Mouse (Mus musculus) midbrain, embryonic 10.5 days (tissue): ENCODE data around the gene Gprc5d. TPM values are rescaled to one million over a fixed set of nuclear protein-coding genes. Genes with fewer than 3 reads are reported as not detected.
A peak's percentile ranks its signal among the peaks of the same experiment; 100 is the strongest.

Source experiments
- DNase-seq: peaks from one replicate; pipeline ENCODE4 v3.0.0-alpha.2; 2017; ENCODE audit warnings: low spot score
- H3K27ac ChIP-seq: fragments of 300-500 bp; sonication (generic); replicated peaks from 2 replicates; pipeline ENCODE4 v1.5.1; 2016; ENCODE audit warnings: mild to moderate bottlenecking
- H3K27me3 ChIP-seq: fragments of 300-500 bp; sonication (generic); 2 replicates; pipeline ENCODE4 v1.6.1; 2016; ENCODE audit warnings: low read depth, mild to moderate bottlenecking; ENCODE audit not compliant: poor library complexity, severe bottlenecking
- H3K36me3 ChIP-seq: fragments of 300-500 bp; sonication (generic); 2 replicates; pipeline ENCODE4 v1.6.1; 2016; ENCODE audit warnings: mild to moderate bottlenecking, moderate library complexity
- H3K4me1 ChIP-seq: fragments of 300-500 bp; sonication (generic); 2 replicates; pipeline ENCODE4 v1.6.1; 2016
- H3K4me3 ChIP-seq: fragments of 300-500 bp; sonication (generic); 2 replicates; pipeline ENCODE4 v1.5.1; 2016; ENCODE audit warnings: mild to moderate bottlenecking, moderate library complexity
- H3K9me3 ChIP-seq: fragments of 300-500 bp; sonication (generic); replicated peaks from 2 replicates; pipeline ENCODE4 v1.6.1; 2016; ENCODE audit warnings: mild to moderate bottlenecking
- WGBS: fragments of 180-500 bp; shearing (Covaris S2); methylation state at CpG from one replicate; pipeline ENCODE4 v1.1.7; 2016; 5-methylcytosine and 5-hydroxymethylcytosine counted together
- polyA plus RNA-seq: library from polyadenylated mRNA; unstranded; fragments of >200 nt; fragmentation: Nextera tagmentation; extraction: Ambion mirVana; gene quantifications from 2 replicates; pipeline ENCODE4 v1.2.1, GENCODE M21; 2016

Gene Gprc5d
- polyA plus RNA-seq, 1 experiment from 2014 or later: not detected

DNA sequence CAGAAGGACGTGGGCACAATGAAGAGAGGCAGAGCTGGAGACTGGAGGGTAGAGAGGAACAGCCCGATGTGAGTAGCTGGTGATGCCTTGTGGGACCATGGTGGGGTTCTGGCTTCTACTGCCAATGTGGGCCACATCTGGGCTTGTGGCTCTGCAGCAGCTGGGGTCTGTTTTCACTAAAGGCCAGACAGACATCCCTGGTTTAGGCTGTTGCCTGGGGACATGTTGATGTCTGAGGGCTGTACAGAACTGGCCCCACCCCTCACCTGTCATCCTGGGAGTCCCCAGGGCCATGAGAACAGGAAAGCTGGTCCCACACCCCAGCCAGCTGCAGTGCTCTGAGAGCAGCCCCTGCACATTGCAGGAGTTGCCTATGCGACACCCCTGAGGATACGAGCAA lies 31.1 kb upstream of the Gprc5d start:
- Histone ChIP-seq H3K4me3 (no peak overlapping the region), H3K36me3 (no peaks in the 10 kb centered on the region), H3K4me1 (no peaks in the 10 kb centered on the region), H3K27me3 (0 out of 2 replicates have a peak, but pooled peaks cover 5% of the 10 kb centered on the region), H3K9me3 (no peaks in the 10 kb centered on the region), H3K27ac (no peak overlapping the region)
- 80% methylated on average over 4 of the region's 4 CpGs for WGBS
- no peak for DNase-seq

DNA sequence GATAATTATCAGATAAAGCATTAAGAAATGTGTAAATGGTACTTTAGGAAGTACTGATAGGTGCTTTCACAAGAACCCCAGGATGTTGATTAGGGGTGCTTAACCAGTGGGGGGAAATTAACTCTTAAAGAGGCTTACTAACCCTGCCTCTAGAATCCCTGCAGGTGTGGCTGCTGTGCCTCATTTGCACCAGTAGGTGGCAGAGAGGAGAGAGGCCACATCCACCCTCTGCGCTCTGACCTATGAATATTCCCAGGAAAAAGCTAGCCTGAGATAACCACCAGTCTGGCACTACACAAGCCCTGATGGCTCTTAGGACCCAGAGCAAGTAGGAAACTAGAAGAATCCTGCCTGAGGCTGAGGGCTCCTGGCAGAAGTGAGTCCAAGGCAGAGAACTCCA lies 30.4 kb upstream of the Gprc5d start:
- H3K36me3 ChIP-seq: no peaks in the 10 kb centered on the region
- H3K4me3 ChIP-seq: no peak overlapping the region
- H3K27me3 ChIP-seq: 0 out of 2 replicates have a peak, but pooled peaks cover 5% of the 10 kb centered on the region
- H3K4me1 ChIP-seq: no peaks in the 10 kb centered on the region
- no peaks in the 10 kb centered on the region for H3K9me3 ChIP-seq
- DNase-seq: peak; percentile 29
- WGBS: 44% methylated on average over 1 of the region's 1 CpGs
- H3K27ac ChIP-seq: no peak overlapping the region

DNA sequence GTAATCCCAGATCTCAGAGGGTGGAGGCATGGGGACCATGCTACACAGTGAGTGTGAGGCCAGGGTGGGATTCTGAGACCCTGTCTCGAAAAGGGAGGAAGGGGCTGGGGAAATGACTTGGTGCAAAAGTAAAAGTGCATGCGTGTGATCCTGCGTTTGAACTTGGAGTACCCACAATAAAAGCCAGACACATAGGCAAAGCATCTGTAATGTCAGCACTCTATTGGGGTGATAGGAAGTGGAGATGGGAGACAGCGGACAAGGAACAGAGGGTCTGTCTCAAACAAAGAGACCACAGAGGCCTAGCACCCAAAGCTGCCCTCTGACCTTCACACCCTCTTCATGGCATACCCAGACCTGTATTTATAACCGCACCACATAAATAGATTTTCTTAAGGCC lies 27.9 kb upstream of the Gprc5d start:
- 0 out of 2 replicates have a peak, but pooled peaks cover 5% of the 10 kb centered on the region for H3K27me3 ChIP-seq
- WGBS: 87% methylated on average over 5 of the region's 5 CpGs
- no peak for DNase-seq
- no peaks in the 10 kb centered on the region for H3K4me1 ChIP-seq
- no peak overlapping the region for H3K27ac ChIP-seq
- no peak overlapping the region for H3K4me3 ChIP-seq
- no peaks in the 10 kb centered on the region for H3K36me3 ChIP-seq
- H3K9me3 ChIP-seq: no peaks in the 10 kb centered on the region

DNA sequence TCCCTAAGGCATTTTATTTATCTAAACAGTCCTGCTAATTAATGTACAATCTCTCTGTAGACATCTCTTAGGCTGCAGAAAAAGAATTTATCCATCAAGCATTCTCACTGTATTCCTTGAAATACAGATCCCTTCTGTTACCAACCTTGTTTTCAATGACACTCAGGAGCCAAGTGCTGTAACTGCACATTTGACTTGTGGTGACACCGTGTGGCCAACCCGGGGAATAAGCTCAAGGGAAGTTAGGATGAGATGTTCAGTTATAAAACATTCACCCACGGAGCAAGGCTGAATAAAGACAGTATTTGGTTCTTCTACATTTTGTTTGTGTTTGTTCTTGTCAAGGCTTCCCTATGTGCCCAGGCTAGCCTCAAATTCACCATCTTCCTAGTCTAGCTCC lies 26.4 kb upstream of the Gprc5d start:
- Histone ChIP-seq H3K4me3 (no peak overlapping the region), H3K4me1 (no peaks in the 10 kb centered on the region), H3K27me3 (0 out of 2 replicates have a peak, but pooled peaks cover 2% of the 10 kb centered on the region), H3K36me3 (no peaks in the 10 kb centered on the region), H3K9me3 (no peaks in the 10 kb centered on the region), H3K27ac (no peak overlapping the region)
- 9% methylated on average over 3 of the region's 3 CpGs for WGBS
- DNase-seq: no peak

DNA sequence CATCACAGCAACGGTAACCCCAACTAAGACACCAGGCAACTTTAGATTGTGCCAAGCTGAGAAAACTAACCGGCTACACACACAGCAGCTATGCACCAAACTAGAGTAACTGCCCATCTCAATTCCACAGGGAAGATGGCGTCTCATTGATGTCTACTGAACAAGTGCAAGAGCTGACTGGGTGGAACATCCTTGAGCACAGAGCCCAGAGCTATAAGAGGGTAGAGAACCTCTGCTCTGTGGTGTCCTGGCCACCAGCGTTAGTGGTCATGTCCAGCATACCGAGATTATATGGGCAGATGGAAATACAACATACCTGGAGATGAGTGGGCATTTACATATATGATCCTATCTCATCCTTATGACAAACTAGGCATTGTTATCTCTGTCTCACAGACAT lies 25.1 kb upstream of the Gprc5d start:
- Histone ChIP-seq H3K36me3 (no peaks in the 10 kb centered on the region), H3K9me3 (no peaks in the 10 kb centered on the region), H3K27me3 (0 out of 2 replicates have a peak, but pooled peaks cover 1% of the 10 kb centered on the region), H3K27ac (no peak overlapping the region), H3K4me3 (no peak overlapping the region), H3K4me1 (peaks cover 9% of the 10 kb centered on the region; the same call in 1 of the 2 replicates)
- no peak for DNase-seq
- 94% methylated on average over 5 of the region's 5 CpGs for WGBS

DNA sequence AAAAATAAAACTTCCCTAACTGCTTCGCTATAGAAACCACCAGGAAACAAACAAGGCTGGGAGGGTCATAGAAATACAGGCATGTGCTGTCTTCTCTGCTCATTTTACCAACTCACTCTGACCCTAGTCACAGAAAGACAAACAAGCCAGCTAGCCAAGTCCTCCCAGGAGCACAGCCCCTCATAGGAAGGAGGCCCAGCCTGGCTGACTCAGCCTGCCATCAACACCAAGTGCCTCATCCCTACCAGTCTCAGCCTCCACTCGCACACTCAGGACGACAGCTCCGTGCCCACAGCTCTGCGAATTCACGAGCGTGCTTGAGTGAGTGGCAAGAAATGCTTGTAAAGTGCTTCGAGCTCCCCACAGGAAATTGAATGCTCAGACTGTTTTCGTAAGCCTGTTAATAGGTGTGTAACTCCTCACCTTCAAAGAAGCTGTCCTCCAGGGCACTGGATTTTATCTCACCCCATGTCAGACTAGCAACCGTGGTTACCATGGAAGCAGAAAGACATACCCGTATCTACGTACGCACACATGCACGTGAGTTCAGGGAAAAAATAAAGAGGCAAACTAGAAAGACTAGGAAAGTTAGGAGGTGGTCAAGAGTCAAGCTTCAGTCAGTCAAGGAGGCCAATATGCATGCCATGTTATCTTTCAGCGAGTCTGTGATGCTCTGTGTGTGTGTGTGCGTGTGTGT lies 23.5 kb upstream of the Gprc5d start:
- 87% methylated on average over 16 of the region's 16 CpGs for WGBS
- Histone ChIP-seq H3K27me3 (peaks cover 6% of the 10 kb centered on the region; the same call in 1 of the 2 replicates), H3K9me3 (no peaks in the 10 kb centered on the region), H3K4me1 (peaks cover 17% of the 10 kb centered on the region), H3K4me3 (no peak overlapping the region), H3K36me3 (no peaks in the 10 kb centered on the region), H3K27ac (no peak overlapping the region)
- no peak for DNase-seq

DNA sequence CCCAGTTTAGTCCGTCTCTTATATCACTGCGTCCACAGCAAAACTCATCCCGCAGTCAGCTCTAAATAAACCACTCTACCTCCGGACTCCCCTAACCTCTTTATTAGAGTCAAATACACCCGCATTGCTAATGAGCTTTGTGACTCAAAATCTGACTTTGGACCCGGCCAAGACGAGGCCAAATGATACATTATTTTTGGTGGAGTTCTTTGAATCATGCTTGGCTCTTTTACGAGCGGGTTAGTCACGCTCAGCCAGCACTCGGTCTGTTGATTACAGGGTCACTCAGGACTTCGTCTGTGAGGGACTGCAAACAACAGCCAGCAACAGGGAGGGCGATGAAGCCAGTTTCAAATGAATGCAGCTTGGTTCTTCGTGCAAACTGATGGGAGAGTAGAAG lies 20.7 kb upstream of the Gprc5d start:
- H3K9me3 ChIP-seq: no peaks in the 10 kb centered on the region
- WGBS: 76% methylated on average over 14 of the region's 14 CpGs
- H3K27me3 ChIP-seq: peaks cover 10% of the 10 kb centered on the region; the same call in 1 of the 2 replicates
- DNase-seq: no peak
- H3K4me1 ChIP-seq: peaks cover 23% of the 10 kb centered on the region
- H3K4me3 ChIP-seq: no peak overlapping the region
- H3K27ac ChIP-seq: 0 out of 2 replicates have a peak overlapping the region, but pooled peaks have one; percentile 9
- no peaks in the 10 kb centered on the region for H3K36me3 ChIP-seq

DNA sequence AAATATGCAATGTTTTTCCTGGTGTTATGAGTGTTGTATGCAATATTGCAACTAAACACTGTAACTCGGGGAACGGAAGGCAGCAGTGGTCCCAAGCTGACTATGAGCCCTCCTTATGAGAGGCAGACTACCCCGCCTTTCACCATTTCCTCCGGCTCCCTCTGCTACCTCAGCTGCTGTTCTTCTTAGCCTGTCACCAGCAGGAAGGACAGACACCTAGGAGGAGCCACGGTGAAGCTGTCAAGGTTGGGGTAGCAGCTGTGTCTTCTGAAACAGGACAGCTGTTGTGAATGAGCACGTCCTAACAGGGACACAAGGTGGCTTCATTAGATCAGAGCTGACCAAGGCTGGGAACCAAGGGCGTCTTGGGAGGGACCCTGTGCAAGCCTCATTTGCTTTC lies 20.1 kb upstream of the Gprc5d start:
- no peak for DNase-seq
- H3K27ac ChIP-seq: no peak overlapping the region
- 88% methylated on average over 7 of the region's 7 CpGs for WGBS

DNA sequence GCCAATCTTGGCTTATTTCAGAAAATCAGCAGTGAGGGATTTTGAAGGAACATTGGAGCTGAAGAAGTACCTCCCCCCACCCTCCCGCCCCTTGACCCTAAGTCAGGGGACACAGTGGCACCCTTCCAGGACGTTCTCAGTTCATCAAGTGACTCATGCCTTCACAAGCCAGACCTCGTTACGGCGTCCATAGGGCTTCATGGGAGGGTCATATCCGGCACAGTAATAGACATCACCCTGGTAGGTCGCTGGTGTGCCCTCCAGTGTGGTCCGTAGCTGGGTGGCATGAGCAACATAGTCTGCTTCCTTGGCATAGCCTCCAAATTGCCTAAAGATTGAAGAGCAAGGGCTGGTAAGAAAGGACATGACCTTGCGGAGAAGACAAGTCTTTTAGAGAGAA lies 19.7 kb upstream of the Gprc5d start:
- 91% methylated on average over 9 of the region's 9 CpGs for WGBS
- Histone ChIP-seq H3K27ac (no peak overlapping the region), H3K9me3 (no peaks in the 10 kb centered on the region), H3K36me3 (no peaks in the 10 kb centered on the region), H3K4me1 (peaks cover 23% of the 10 kb centered on the region), H3K27me3 (peaks cover 10% of the 10 kb centered on the region; the same call in 1 of the 2 replicates), H3K4me3 (no peak overlapping the region)
- no peak for DNase-seq

More for the DNA sequence above, 20.1 kb upstream of the Gprc5d start:
- Histone ChIP-seq H3K27me3 (peaks cover 10% of the 10 kb centered on the region; the same call in 1 of the 2 replicates), H3K36me3 (no peaks in the 10 kb centered on the region), H3K4me3 (no peak overlapping the region), H3K4me1 (peaks cover 23% of the 10 kb centered on the region), H3K9me3 (no peaks in the 10 kb centered on the region)

DNA sequence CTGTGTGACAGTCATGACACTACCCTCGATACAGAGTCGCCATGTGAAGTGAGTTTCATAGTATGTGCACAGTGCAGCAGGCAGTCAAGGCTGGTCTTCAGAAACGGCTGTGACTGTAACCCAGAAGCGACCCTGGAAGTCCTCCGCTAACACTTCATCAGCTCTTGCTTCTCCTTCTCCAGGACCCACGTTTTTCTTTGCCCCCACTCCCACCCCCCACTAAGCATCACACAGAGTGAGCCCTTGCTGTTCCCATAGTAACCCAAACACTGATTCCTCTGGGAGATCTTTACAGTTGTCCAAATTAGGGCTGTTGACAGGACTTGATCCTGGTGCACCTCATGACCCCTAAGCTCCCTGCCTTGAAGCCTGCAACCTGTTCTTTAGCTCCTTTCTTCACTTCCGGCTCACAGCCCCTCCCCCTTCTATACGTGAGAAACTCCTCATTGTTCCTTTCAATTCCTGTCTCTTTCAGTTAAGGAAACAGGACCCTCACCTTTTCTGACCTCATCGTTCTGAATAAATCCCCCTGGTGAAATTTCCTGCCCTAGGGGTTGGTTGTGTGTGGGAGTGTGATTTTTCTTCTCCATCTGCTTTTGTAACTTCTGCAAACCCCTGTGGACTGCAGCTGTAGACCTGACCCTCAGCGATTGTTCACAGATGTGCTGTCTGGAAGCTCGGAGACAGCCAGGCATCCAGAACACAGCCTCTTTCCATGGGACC lies 18.5 kb upstream of the Gprc5d start:
- H3K9me3 ChIP-seq: no peaks in the 10 kb centered on the region
- no peaks in the 10 kb centered on the region for H3K36me3 ChIP-seq
- 43% methylated on average over 11 of the region's 11 CpGs for WGBS
- H3K27ac ChIP-seq: peak overlapping the region; percentile 49; the same call in 1 of the 2 replicates
- DNase-seq: peak; percentile 30
- no peak overlapping the region for H3K4me3 ChIP-seq
- H3K27me3 ChIP-seq: peaks cover 10% of the 10 kb centered on the region; the same call in 1 of the 2 replicates
- H3K4me1 ChIP-seq: peaks cover 23% of the 10 kb centered on the region

DNA sequence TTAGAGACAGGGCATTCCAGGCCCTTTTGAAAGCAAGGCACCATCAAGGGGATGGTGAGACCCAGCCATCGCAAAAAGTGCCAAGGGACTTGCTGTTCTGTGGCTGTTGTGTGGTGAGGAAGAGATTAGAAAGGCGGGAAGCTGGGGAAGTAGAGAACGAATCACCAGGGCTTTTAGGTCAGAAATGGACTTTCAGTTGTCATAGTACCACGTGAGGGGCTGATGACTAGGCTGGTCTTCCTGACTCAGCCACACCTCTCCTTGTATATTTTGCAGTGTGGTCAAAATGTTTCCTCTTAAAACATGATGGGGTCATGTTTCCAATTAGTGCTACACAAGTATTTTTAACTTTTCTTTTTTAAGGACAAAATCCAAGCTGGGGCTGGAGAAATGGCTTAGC lies 17.7 kb upstream of the Gprc5d start:
- no peaks in the 10 kb centered on the region for H3K9me3 ChIP-seq
- H3K4me3 ChIP-seq: no peak overlapping the region
- H3K27ac ChIP-seq: no peak overlapping the region
- DNase-seq: no peak
- 79% methylated on average over 4 of the region's 4 CpGs for WGBS
- H3K27me3 ChIP-seq: peaks cover 10% of the 10 kb centered on the region; the same call in 1 of the 2 replicates
- H3K4me1 ChIP-seq: peaks cover 23% of the 10 kb centered on the region
- no peaks in the 10 kb centered on the region for H3K36me3 ChIP-seq

DNA sequence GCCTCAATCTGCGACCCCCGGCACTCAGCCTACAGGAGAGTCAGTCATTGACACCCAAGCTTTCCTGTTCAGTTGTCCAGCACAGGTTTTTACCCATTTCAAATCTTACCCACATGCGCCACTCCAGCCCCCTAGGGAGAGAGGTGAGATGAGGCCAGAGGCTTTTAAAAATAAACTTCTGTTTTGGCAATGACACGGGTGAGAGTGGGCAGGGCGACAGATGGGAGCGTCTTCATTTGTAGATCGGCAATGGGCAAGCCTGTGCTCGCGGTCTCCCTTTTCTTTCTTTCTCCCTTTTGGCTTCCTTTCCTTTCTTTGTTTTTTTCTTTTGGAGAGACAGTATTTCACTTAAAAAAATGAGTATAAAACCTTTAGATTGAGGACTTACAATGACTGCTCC lies 15.4 kb upstream of the Gprc5d start:
- Histone ChIP-seq H3K4me3 (no peak overlapping the region), H3K27ac (no peak overlapping the region), H3K36me3 (no peaks in the 10 kb centered on the region), H3K27me3 (peaks cover 10% of the 10 kb centered on the region; the same call in 1 of the 2 replicates), H3K4me1 (peaks cover 18% of the 10 kb centered on the region), H3K9me3 (no peaks in the 10 kb centered on the region)
- no peak for DNase-seq
- 91% methylated on average over 9 of the region's 9 CpGs for WGBS

DNA sequence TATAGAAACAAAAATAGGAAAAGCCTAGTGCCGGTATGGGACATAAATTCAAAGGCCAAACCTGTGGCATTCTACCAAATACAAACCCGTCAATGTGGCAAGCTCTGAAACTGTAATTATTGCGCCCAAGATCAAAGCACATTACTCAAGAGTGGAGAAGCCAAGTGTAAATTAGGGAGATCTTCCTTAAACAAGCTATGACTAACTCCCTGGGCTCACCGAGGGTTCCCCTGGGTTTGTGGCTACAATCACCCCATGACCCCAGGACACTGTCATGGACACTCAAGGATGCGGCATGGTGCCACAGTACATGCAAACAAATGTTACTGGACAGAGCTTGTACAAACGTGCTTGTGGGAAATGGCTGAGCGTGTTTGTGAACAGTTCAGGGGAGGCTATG lies 15.0 kb upstream of the Gprc5d start:
- Histone ChIP-seq H3K4me3 (no peak overlapping the region), H3K4me1 (peaks cover 14% of the 10 kb centered on the region), H3K27me3 (peaks cover 9% of the 10 kb centered on the region; the same call in 1 of the 2 replicates), H3K36me3 (no peaks in the 10 kb centered on the region), H3K27ac (no peak overlapping the region), H3K9me3 (no peaks in the 10 kb centered on the region)
- WGBS: 89% methylated on average over 7 of the region's 7 CpGs
- no peak for DNase-seq
